Mouse (Mus musculus) frontal cortex, postnatal 14 days (tissue): ENCODE results near the gene Rusc2.

Source experiments
- DNase-seq, 2 experiments: peaks; one replicate each; pipeline ENCODE4 v3.0.0; 2022; ENCODE audit warnings: low spot score in 2 of 2

Rusc2 gene

DNA sequence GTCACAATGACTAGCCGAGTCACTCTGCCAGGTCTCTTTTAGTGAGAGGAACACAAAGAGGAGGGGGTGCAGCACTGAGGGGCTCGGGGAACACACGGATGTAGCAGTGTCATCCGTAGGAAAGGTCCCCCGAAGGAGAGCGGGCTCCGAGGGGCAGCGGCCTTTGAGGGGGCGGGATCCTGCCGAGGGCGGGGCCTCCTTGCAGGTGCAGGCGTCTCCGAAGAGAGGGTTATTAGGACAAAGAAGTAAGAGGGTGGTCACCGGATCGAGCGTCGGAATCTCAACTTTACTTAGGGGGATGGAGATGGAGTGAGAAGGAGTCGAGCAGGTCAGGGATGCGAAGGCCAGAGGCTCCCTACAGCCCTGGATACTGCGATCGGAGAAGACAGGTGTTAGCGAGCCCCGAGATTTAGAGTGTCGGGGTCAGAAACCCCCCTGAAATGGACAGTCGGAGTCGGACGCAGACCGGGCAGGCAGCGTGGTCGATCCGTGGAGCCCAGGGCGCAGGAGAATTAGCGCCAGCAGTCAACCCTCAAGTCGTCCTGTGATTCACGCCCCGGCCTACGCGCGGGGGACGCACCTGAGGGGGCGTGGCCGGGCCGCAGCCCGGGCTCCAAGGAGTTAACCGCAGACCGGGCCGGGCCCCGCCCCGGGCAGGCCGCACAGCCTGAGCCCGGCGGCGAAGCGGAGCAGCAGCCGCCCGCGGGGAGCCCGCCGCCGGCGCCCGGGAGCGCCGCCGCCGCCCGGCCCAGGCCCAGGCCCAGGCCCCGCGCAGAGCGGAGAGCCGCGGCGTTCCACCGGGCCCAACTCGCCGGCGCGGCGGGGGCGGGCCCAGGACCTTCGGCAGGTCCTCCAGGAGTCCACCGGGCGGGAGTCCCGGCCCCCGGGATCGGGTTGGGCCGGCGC, 60.9 kb downstream of the Rusc2 start:
- peak; percentile 52 for DNase-seq

DNA sequence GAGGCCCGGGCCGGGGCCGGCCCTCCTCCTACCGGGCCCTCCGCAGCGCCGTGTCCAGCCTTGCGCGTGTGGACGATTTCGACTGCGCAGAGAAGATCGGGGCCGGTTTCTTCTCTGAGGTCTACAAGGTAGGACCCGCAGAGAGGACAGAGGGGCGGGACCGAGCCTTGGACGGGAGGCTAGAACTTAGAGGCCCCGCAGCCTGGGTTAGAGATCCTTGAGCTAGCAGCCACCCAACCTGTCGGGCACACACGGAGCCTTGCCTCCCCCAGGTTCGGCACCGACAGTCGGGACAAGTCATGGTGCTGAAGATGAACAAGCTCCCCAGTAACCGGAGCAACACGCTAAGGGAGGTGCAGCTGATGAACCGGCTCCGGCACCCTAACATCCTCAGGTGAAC, 61.7 kb downstream of the Rusc2 start:
- DNase-seq = no peak

DNA sequence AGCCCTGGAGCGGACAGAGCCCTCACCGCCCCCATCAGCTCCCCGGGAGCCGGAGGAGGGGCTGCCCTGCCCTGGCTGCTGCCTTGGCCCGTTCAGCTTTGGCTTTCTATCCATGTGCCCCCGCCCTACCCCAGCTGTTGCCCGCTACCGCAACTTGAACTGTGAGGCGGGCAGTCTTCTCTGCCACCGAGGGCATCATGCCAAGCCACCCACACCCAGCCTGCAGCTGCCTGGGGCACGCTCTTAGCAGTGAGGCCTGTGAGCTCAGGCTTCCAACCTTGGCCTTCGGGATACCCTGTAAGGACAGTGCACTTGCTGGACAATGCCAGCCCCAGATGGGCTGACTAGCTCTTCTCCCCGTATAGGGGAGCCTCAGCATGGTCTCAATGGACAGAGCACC, 65.5 kb downstream of the Rusc2 start:
- no peak for DNase-seq

DNA sequence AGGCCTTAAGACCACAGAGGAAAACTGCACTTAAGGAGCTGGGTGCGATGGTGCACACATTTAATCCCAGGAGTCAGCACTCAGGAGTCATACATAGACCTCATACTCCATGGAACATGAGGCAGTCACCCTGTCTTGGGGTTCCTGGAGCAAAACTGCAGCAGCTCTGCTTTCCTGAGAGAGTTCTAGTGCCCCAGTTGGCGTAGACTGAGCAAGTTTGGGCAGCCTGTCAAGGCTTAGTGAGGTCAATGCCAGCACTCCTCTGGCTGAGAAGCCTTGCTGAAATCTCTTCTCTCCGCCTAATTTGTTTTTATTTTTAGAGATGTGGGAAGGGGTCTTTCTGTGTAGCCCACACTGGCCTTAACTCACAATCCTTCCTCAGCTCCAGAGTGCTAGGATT, 66.8 kb downstream of the Rusc2 start:
- no peak for DNase-seq

GRCm38 (mm10) chr4:43452315-43452714, 70.5 kb downstream of the Rusc2 start:
- no peak for DNase-seq

- DNase-seq = no peak
Observed at GRCm38 (mm10) chr4:43453413-43453812, 71.6 kb downstream of the Rusc2 start.

DNA sequence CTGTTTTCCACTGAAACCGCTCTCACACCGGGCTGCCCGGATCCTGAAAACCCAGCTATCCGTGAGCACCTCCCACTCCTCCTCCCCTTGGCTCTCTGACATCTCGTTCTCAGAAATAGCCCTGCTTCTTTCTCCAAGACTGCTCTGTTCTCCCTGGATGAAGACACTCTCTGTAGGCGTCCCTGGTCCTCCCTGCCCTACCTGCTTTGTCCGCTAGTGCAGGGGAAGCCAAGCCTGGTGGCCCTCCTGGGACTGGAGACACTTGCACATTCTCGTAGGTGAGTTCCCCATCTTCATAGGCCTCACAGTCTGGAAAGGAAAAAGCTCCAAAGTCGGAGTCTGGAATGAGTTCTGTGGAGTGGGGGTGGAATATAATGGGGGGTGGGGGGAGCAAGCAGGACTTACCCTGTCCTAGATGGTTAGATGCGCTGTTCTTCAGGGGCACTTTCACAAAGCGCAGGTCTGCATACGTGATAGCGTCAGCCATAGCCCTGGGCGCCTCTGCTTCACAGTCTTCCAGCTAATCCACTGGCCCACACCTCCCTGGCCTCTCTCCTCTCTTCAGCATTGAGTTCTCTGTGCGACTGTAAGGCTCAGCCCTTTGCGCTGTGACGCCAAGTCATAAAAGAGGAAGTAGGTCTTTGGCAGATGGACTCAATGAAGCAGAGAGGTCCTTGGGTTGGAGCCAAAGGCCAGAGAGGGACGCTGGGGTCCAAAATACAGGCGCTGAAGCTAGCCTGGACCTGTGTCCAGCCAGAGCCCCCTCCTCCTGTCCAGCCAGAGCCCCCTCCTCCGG, 72.5 kb downstream of the Rusc2 start, which contains the start of gene Cd72:
Gene Cd72, minus strand, starts transcription at position 588 of the 796 bp plus-strand sequence.
- no peak for DNase-seq

- no peak for DNase-seq
Observed at GRCm38 (mm10) chr4:43456470-43456869, 74.7 kb downstream of the Rusc2 start.

DNA sequence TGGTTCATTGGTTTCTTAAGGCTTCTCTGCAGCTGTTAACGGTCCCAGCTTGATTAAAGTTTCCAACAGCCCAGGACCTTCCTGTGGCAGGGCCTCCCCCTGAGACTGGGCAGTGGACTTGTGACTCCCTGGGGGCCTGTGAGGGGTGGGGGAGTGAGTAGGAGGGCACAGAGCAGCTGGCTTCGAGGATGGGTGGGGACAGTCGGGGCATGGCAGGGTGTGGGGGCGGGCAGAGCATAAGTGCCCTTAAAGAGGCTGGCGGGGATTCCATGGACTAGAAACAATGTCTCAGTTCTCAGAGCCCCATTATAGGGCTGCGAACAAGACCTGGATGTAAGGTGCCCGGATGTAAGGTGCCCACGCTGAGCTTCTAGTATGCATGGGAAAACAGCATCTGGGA, 75.3 kb downstream of the Rusc2 start:
- DNase-seq = no peak

DNA sequence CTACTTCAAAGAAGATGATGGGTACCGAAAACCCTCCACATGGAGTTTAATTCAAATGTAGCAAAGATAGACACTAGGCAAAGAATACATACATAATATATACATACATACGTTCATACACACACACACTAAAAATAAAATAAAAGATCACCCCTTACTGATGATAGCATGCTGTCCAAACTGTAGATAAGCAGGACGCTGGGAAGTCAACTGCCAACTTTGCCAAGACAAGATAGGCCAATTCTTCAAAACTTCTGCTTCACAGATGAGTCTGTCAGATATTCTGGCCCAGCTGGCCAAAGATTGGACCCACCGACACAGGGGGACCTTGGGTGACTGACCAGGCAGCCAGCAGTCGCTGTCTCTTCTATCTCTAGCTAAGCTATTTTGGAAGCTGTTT, 81.3 kb downstream of the Rusc2 start:
- no peak for DNase-seq

DNA sequence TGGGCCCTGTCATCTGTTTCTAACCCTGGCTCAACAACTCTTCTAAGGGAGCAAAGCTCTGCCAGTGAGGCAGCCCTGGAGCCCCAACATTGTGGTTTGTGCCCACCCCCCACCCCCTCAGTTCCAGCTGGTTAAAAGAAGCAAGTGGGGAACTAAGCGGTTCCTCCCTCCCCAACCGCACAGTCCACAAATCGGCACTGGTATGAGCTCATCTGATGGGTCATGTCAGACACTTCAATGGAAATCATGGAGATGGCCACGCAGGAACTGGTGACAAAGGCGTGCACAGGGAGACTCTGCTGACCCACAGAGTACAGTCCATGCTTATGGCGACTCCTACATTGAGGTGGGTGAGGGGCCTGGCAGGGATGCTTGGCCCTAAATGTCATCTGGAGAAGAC, 84.2 kb downstream of the Rusc2 start:
- no peak for DNase-seq

GRCm38 (mm10) chr4:43466872-43467271, 85.1 kb downstream of the Rusc2 start:
- no peak for DNase-seq

GRCm38 (mm10) chr4:43470301-43470700, 88.5 kb downstream of the Rusc2 start:
- DNase-seq = no peak

DNA sequence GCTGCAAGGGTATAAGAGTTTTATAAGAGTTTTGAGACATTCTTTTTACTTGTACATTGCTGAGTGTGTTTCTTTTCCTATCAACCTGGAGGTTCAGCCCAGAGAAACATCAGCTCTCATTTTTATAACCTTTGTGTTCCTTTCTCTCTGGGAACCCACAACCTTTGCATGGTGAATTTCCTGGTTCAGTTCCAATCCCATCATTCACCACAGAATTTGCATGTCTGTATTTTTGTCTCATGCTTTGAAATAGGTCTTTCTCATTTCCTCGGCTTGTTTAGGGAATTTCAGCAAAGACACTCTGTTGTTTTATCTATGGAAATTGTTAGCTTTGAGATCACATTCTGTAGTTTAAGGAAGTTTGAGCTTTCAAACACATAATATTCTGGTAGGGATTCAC, 91.9 kb downstream of the Rusc2 start:
- no peak for DNase-seq

DNA sequence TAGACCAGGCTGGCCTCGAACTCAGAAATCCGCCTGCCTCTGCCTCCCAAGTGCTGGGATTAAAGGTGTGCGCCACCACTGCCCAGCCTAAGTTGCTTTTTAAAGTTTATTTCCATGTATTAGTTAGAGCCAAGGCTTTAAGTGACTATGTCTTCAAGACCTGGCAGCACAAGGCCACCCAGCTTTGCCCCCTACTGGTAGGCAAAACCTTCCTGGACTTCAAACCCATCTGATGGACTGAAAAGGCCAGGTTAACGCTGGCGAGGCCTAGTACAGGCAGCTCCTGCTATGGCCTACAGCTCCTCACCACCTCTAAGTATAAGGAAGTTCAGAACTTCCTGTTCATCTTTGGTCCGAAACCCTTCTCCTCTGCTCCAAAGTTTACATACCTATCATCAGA, 94.8 kb downstream of the Rusc2 start:
- no peak for DNase-seq
